Mouse (Mus musculus) C2C12 (cell line): ENCODE data around the gene Arid3b.

ENCODE experiments used
- CEBPB ChIP-seq: IDR thresholded peaks from one replicate; pipeline ENCODE4 v1.6.1; 2011; ENCODE audit warnings: low read depth, mild to moderate bottlenecking, control low read depth, moderate library complexity
- CTCF ChIP-seq: IDR thresholded peaks from one replicate; pipeline ENCODE4 v1.5.1; 2011; ENCODE audit not compliant: control insufficient read depth, insufficient read depth, insufficient read length
- MAX ChIP-seq: IDR thresholded peaks from one replicate; pipeline ENCODE4 v1.6.1; 2011; ENCODE audit warnings: mild to moderate bottlenecking, control low read depth
- USF1 ChIP-seq: IDR thresholded peaks from one replicate; pipeline ENCODE4 v1.6.1; 2011; ENCODE audit warnings: low read depth, mild to moderate bottlenecking, control low read depth, moderate library complexity

GRCm38 (mm10) chr9:57798725-57799253 is 37.8 kb downstream of the Arid3b start:
- no peak for TF ChIP-seq CEBPB
- TF ChIP-seq USF1 = no peak
- no peak for TF ChIP-seq CTCF
- no peak for TF ChIP-seq MAX
